Mouse (Mus musculus) cerebellum, adult 2 months (tissue): ENCODE measurements at regions not wholly inside any gene's neighbourhood (a gene's known extent, or its start where the extent isn't known, plus 50 kb on each side); places are given as distances from the start of the nearest gene placed in this dataset.

Experiments used
- DNase-seq, 2 experiments: peaks; one replicate each; pipeline ENCODE4 v3.0.0; 2021
- H3K27ac ChIP-seq: fragments of 200-500 bp; 2 replicates; pipeline ENCODE4 v1.5.1; 2012; ENCODE audit warnings: low read length, control low read depth, inconsistent platforms; ENCODE audit not compliant: insufficient read depth
- H3K27me3 ChIP-seq: fragments of 200-500 bp; 2 replicates; pipeline ENCODE4 v1.6.1; 2012; ENCODE audit warnings: inconsistent platforms, mild to moderate bottlenecking, low read length, moderate library complexity; ENCODE audit not compliant: control insufficient read depth, insufficient read depth
- H3K4me1 ChIP-seq: fragments of 200-500 bp; 2 replicates; pipeline ENCODE4 v1.6.1; 2011; ENCODE audit warnings: low read length; ENCODE audit not compliant: control insufficient read depth, insufficient read depth
- H3K4me3 ChIP-seq: fragments of 200-500 bp; replicated peaks from 2 replicates; pipeline ENCODE3; 2011; ENCODE audit warnings: mild to moderate bottlenecking, low read depth, low read length, control low read depth; ENCODE audit not compliant: insufficient read depth
- CTCF ChIP-seq: fragments of 200-500 bp; IDR thresholded peaks from 2 replicates; pipeline ENCODE4 v1.5.1; 2011; ENCODE audit warnings: low read depth, mild to moderate bottlenecking, control low read depth, low read length, moderate library complexity, borderline replicate concordance; ENCODE audit not compliant: insufficient read depth
- POLR2A ChIP-seq: fragments of 200-500 bp; IDR thresholded peaks from 2 replicates; pipeline ENCODE4 v1.6.1; 2011; ENCODE audit warnings: low read length, control low read depth, borderline replicate concordance; ENCODE audit not compliant: insufficient read depth
- WGBS: fragments of 180-500 bp; shearing (Covaris S2); methylation state at CpG from one replicate; pipeline ENCODE4 v1.1.7; 2018; 5-methylcytosine and 5-hydroxymethylcytosine counted together

- Histone ChIP-seq H3K27me3 (no peaks in the 10 kb centered on the region), H3K4me3 (no peak overlapping the region), H3K4me1 (no peaks in the 10 kb centered on the region), H3K27ac (no peak overlapping the region)
- DNase-seq, result no peak
- no peak for TF ChIP-seq CTCF
- no peak for TF ChIP-seq POLR2A
- 61% methylated on average over 2 of the region's 2 CpGs for WGBS
Observed at GRCm38 (mm10) chr7:73872181-73872580, 132.1 kb downstream of the Fam174b start.

DNA sequence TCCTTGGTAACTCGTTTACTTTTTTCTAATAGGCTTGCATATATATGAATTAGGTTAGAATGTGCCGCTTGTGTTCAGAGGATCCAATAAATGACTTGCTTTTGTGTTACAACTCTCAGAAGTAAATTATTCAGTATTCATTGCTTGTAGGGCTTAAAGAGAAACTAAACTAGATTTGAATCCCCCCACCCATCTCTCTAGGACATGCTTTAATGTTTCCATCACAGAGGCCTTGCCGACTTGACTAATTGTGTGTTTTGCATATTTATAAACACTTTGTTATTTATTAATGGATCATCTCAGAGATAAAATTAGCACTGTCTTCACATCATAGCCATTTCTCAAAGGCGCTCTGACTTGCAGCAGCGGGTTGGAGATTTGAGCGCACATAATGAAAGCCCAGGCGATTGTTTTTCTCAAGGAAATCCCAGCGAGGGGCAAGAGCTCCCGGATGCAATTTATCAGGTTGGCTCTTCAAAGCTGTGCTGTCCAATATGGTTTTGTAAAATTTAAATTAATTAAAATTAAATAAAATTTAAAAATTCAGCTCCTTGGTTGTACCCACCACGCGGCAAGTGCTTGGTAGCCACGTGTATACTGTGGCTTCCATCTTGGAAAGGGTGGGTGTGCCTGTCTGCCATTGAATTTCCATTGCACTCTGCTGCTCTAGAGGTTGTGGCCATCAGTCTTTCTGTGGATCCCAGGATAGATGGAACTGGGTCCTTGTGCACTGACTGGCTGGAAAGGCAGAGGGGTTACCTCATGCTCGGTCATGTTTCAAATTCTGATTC lies 132.0 kb downstream of the St8sia2 start:
- WGBS, result 94% methylated on average over 13 of the region's 13 CpGs
- TF ChIP-seq CTCF (no peak), POLR2A (no peak)
- H3K27ac ChIP-seq, result no peak overlapping the region
- no peak overlapping the region for H3K4me3 ChIP-seq
- no peaks in the 10 kb centered on the region for H3K27me3 ChIP-seq
- no peaks in the 10 kb centered on the region for H3K4me1 ChIP-seq
- no peak for DNase-seq

DNA sequence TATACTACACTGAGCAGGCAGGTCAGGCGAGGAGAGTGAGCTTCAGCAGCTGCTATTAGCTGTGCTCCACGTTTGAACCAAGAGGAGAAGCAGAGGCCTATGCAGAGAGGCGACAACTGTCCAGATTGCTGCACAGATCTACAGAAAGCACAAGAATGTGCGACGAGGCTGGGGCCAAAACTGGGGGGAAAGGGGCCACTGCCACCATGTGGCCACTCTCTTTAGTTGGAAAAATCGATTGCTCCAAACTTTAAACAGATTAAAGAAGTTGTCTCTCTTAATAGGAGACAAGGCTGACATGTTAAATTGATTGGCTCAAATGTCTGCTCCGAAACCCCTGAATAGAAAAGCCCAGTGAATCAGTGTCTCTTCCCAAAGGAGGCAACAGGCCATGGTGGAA lies 127.3 kb downstream of the St8sia2 start:
- Histone ChIP-seq H3K27me3 (no peaks in the 10 kb centered on the region; the same call in 1 of the 2 replicates), H3K4me1 (no peaks in the 10 kb centered on the region; the same call in 1 of the 2 replicates), H3K27ac (no peak overlapping the region), H3K4me3 (no peak overlapping the region)
- WGBS, result 63% methylated on average over 7 of the region's 7 CpGs
- no peak for TF ChIP-seq CTCF
- TF ChIP-seq POLR2A, result no peak
- DNase-seq, result no peak
